8 mouse cellular contexts compared by ENCODE assay signal in the genomic region with DNA sequence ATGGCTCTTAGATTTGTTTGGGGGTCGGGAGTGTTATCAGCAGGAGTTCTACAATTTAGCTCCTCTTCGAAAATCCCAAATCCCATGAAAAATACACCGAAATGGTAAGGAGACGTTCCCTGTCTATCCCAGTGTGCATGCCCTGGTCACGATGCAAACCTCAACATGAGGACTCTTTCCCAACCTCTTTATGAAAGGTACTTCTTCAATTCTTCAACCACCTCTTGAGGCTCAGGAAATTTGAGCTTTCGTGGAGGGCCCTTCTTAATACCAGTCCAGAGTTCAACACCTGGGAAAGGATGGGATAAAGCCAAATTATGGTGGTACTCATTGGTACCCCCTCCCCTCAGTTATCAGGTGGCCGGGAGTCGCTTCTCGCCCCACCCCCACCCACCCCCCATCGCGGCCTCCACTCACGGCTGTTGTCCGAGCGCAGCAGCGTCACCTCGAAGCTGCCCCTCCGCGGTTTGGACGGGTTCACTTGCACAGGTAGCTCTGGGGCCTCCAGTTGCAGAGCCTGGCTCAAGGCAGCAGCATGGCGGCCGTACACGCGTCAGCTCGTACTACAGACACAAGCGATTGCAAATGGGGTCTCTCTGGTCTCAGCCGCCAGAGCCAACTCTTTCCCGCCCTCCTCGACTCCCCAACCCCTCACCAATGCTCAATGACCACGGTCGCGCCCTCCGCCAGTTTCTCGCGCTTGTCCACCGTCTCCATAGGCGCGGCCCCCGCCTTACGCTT. TPM values are rescaled to one million over a fixed set of nuclear protein-coding genes. Genes with fewer than 3 reads are reported as not detected.
DNase-seq lines count a peak whose midpoint lies in the region; ATAC-seq and TF ChIP-seq lines count a peak whose summit lies in the region.

No protein-coding gene starts in this region.

- intact Hi-C loops in left cerebral cortex, postnatal 4 days (cut with DNase I) = no loop called here

- no peak for TF ChIP-seq CTCF in MEL (IDR thresholded peaks at IDR 0.05 in 2 of 3, conservative IDR thresholded peaks at IDR 0.05 in 1 of 3; ENCODE audit: control insufficient read depth in 1 of 3, insufficient read depth in 1 of 3, low read depth in 2 of 3, low read length in 3 of 3, poor library complexity in 1 of 3, severe bottlenecking in 1 of 3)

- no peak for TF ChIP-seq EP300 in MEL (IDR thresholded peaks at IDR 0.05; ENCODE audit: low read depth in 1 of 2, low read length in 2 of 2)

- H3K27me3 ChIP-seq in heart, embryonic 13.5 days (replicated peaks) = no peaks in the 10 kb centered on the region
- H3K27me3 ChIP-seq in MEL (ENCODE audit: control insufficient read depth in 1 of 2, insufficient read depth in 2 of 2, low read length in 2 of 2) = no peaks in the 10 kb centered on the region

- TF ChIP-seq RAD21 in MEL (IDR thresholded peaks at IDR 0.05; ENCODE audit: low read depth, low read length) = no peak

- no peak for DNase-seq in heart, adult 8-10 months (ENCODE audit: low spot score)
- no peak for DNase-seq in MEL (ENCODE audit: low read depth, low spot score)
- peak; percentile 40 to 54 for DNase-seq in kidney, postnatal 25 days
- no peak for DNase-seq in gastrocnemius, adult 18-20 months (ENCODE audit: low spot score)
- DNase-seq in left cerebral cortex, postnatal 4 days = no peak

- no peaks in the 10 kb centered on the region for H3K9me3 ChIP-seq in heart, embryonic 13.5 days
- H3K9me3 ChIP-seq in MEL (replicated peaks; ENCODE audit: insufficient read depth, low read length) = no peaks in the 10 kb centered on the region

- H3K4me3 ChIP-seq in heart, embryonic 13.5 days = peak overlapping the region; percentile 96
- peak overlapping the region; percentile 61 to 83 for H3K4me3 ChIP-seq in MEL (ENCODE audit: control insufficient read depth in 1 of 2, insufficient read depth in 1 of 2, low read depth in 2 of 2, low read length in 2 of 2)

- H3K4me1 ChIP-seq in heart, embryonic 13.5 days = peaks cover 22% of the 10 kb centered on the region
- H3K4me1 ChIP-seq in MEL (ENCODE audit: control insufficient read depth in 1 of 2, insufficient read depth in 2 of 2, low read length in 2 of 2) = peaks cover 0 to 6% of the 10 kb centered on the region in 2 experiments; a peak in 1 of 4 replicates

- TF ChIP-seq POLR2A in MEL (IDR thresholded peaks at IDR 0.05; ENCODE audit: control insufficient read depth in 1 of 2, insufficient read depth in 1 of 2, low read depth in 1 of 2, low read length in 2 of 2, poor library complexity in 1 of 2) = no peak; a peak in 1 of 4 replicates

- 3% methylated on average over 39 of the region's 39 CpGs for WGBS in heart, embryonic 13.5 days

- peaks cover 43% of the 10 kb centered on the region for H3K36me3 ChIP-seq in heart, embryonic 13.5 days
- H3K36me3 ChIP-seq in MEL (ENCODE audit: control insufficient read depth in 1 of 2, insufficient read depth in 2 of 2, low read length in 2 of 2) = peaks cover 0 to 13% of the 10 kb centered on the region in 2 experiments; a peak in 2 of 4 replicates

- H3K9ac ChIP-seq in heart, embryonic 13.5 days = peak overlapping the region; percentile 98
- peak overlapping the region; percentile 62 for H3K9ac ChIP-seq in MEL (ENCODE audit: control insufficient read depth, low read depth, low read length, poor library complexity, severe bottlenecking)

- peak overlapping the region; percentile 81 for H3K4me2 ChIP-seq in heart, embryonic 13.5 days

- peaks cover 11% of the 10 kb centered on the region for H3K79me2 ChIP-seq in MEL (ENCODE audit: control insufficient read depth, insufficient read depth, low read length, poor library complexity)

- peak overlapping the region; percentile 95 for H3K27ac ChIP-seq in heart, embryonic 13.5 days (replicated peaks)
- peak overlapping the region; percentile 14 for H3K27ac ChIP-seq in MEL (ENCODE audit: control insufficient read depth, low read depth, low read length)

- ATAC-seq in heart, embryonic 13.5 days (ENCODE audit: extremely low read depth, insufficient number of reproducible peaks, low FRiP score, low TSS enrichment) = peak; percentile 28; the same call in 1 of the 2 replicates
- ATAC-seq in erythroid progenitor cell, adult 5-6 weeks (replicated peaks; ENCODE audit: low FRiP score, poor library complexity, severe bottlenecking) = peak; percentile 62
- peak; percentile 64 for ATAC-seq in megakaryocyte-erythroid progenitor cell, adult 5-6 weeks (replicated peaks; ENCODE audit: low FRiP score, low TSS enrichment, poor library complexity, severe bottlenecking)

TF ChIP-seq in MEL, 35 proteins besides CTCF, POLR2A, EP300 and RAD21 (continues in another document):
- no peak for TF ChIP-seq MYB (IDR thresholded peaks at IDR 0.05; ENCODE audit: low read depth, low read length)
- TF ChIP-seq TBP (IDR thresholded peaks at IDR 0.05; ENCODE audit: low read depth, low read length) = no peak

RNA-seq across cellular contexts. Expression of gene Selenoh, which starts 0.6 kb away (rescaled TPM):
- 272 and 285 TPM in 2 replicates for polyA plus RNA-seq in heart, embryonic 13.5 days (2015; fragmentation: Nextera tagmentation; extraction: Ambion mirVana)
- 10 to 100 TPM; 24.0 to 25.9 (median 24.0) TPM for total RNA-seq in heart, adult 8-10 months (2022)
- total RNA-seq in MEL (2012; rRNA removed) = 79.0 and 89.9 TPM in 2 replicates
- 10 to 100 TPM in 1 of 2 experiments, not detected in 1; 70.7 TPM for polyA plus RNA-seq in MEL (2012; ENCODE audit: insufficient read depth in 1 of 2, insufficient read length in 2 of 2, low read depth in 1 of 2, low replicate concordance in 2 of 2, missing spikeins in 1 of 2)
- 59.8 and 66.2 TPM in 2 replicates for total RNA-seq in erythroid progenitor cell, adult 5-6 weeks (2015; ENCODE audit: low replicate concordance)
- total RNA-seq in erythroid progenitor cell, adult 5-6 weeks (2017; ENCODE audit: low replicate concordance) = 21.6 and 28.2 TPM in 2 replicates
- 164 and 169 TPM in 2 replicates for total RNA-seq in megakaryocyte-erythroid progenitor cell, adult 5-6 weeks (2014; fragmentation: Nextera tagmentation)
- total RNA-seq in megakaryocyte-erythroid progenitor cell, adult 5-6 weeks (2017) = 70.6 and 79.2 TPM in 2 replicates
- 10 to 100 TPM; 12.0 to 14.4 TPM for total RNA-seq in gastrocnemius, adult 18-20 months (2021)
- total RNA-seq in left cerebral cortex, postnatal 4 days (2021) = 100 to 1,000 TPM in 1 of 2 experiments, 10 to 100 TPM in 1; 96.5 to 104 TPM

RNA-seq across cellular contexts. Expression of gene Gm28635, which starts 7.8 kb away (rescaled TPM):
- polyA plus RNA-seq in heart, embryonic 13.5 days (2015; fragmentation: Nextera tagmentation; extraction: Ambion mirVana) = not detected in 2 replicates
- total RNA-seq in heart, adult 8-10 months (2022) = 1 to 10 TPM; 2.7 to 9.6 (median 4.9) TPM
- 0.19 TPM in 1 of 2 replicates, not detected in the other for total RNA-seq in MEL (2012; rRNA removed)
- not detected for polyA plus RNA-seq in MEL (2012; ENCODE audit: insufficient read depth in 1 of 2, insufficient read length in 2 of 2, low read depth in 1 of 2, low replicate concordance in 2 of 2, missing spikeins in 1 of 2)
- not detected in 2 replicates for total RNA-seq in erythroid progenitor cell, adult 5-6 weeks (2015; ENCODE audit: low replicate concordance)
- total RNA-seq in erythroid progenitor cell, adult 5-6 weeks (2017; ENCODE audit: low replicate concordance) = 1.1 TPM in 1 of 2 replicates, not detected in the other
- total RNA-seq in megakaryocyte-erythroid progenitor cell, adult 5-6 weeks (2014; fragmentation: Nextera tagmentation) = 0.82 TPM in 1 of 2 replicates, not detected in the other
- total RNA-seq in megakaryocyte-erythroid progenitor cell, adult 5-6 weeks (2017) = not detected in 2 replicates
- total RNA-seq in gastrocnemius, adult 18-20 months (2021) = 1 to 10 TPM in 1 of 2 experiments, under 1 TPM in 1; 0.59 to 2.2 TPM
- total RNA-seq in left cerebral cortex, postnatal 4 days (2021) = 10 to 100 TPM; 11.7 to 13.7 TPM

RNA-seq across cellular contexts. Expression of gene Med19, which starts 8.2 kb away (rescaled TPM):
- 26.1 and 26.6 TPM in 2 replicates for polyA plus RNA-seq in heart, embryonic 13.5 days (2015; fragmentation: Nextera tagmentation; extraction: Ambion mirVana)
- total RNA-seq in heart, adult 8-10 months (2022) = 10 to 100 TPM; 11.5 to 13.4 (median 12.8) TPM
- 13.9 and 18.8 TPM in 2 replicates for total RNA-seq in MEL (2012; rRNA removed)
- 10 to 100 TPM in 1 of 2 experiments, not detected in 1; 26.0 TPM for polyA plus RNA-seq in MEL (2012; ENCODE audit: insufficient read depth in 1 of 2, insufficient read length in 2 of 2, low read depth in 1 of 2, low replicate concordance in 2 of 2, missing spikeins in 1 of 2)
- total RNA-seq in erythroid progenitor cell, adult 5-6 weeks (2015; ENCODE audit: low replicate concordance) = 29.3 and 36.0 TPM in 2 replicates
- total RNA-seq in erythroid progenitor cell, adult 5-6 weeks (2017; ENCODE audit: low replicate concordance) = 42.9 and 47.5 TPM in 2 replicates
- total RNA-seq in megakaryocyte-erythroid progenitor cell, adult 5-6 weeks (2014; fragmentation: Nextera tagmentation) = 29.3 and 38.1 TPM in 2 replicates
- 26.8 and 30.1 TPM in 2 replicates for total RNA-seq in megakaryocyte-erythroid progenitor cell, adult 5-6 weeks (2017)
- total RNA-seq in gastrocnemius, adult 18-20 months (2021) = 1 to 10 TPM; 7.7 to 8.5 TPM
- 10 to 100 TPM; 42.5 to 45.3 TPM for total RNA-seq in left cerebral cortex, postnatal 4 days (2021)

RNA-seq across cellular contexts. Expression of gene Tmx2, which starts 8.9 kb away (rescaled TPM):
- 136 and 163 TPM in 2 replicates for polyA plus RNA-seq in heart, embryonic 13.5 days (2015; fragmentation: Nextera tagmentation; extraction: Ambion mirVana)
- total RNA-seq in heart, adult 8-10 months (2022) = 100 to 1,000 TPM in 3 of 4 experiments, 10 to 100 TPM in 1; 95.0 to 143 (median 120) TPM
- total RNA-seq in MEL (2012; rRNA removed) = 54.2 and 66.8 TPM in 2 replicates
- 10 to 100 TPM in 1 of 2 experiments, not detected in 1; 64.6 TPM for polyA plus RNA-seq in MEL (2012; ENCODE audit: insufficient read depth in 1 of 2, insufficient read length in 2 of 2, low read depth in 1 of 2, low replicate concordance in 2 of 2, missing spikeins in 1 of 2)
- 52.4 and 74.6 TPM in 2 replicates for total RNA-seq in erythroid progenitor cell, adult 5-6 weeks (2015; ENCODE audit: low replicate concordance)
- total RNA-seq in erythroid progenitor cell, adult 5-6 weeks (2017; ENCODE audit: low replicate concordance) = 42.6 and 43.2 TPM in 2 replicates
- 31.8 and 37.7 TPM in 2 replicates for total RNA-seq in megakaryocyte-erythroid progenitor cell, adult 5-6 weeks (2014; fragmentation: Nextera tagmentation)
- total RNA-seq in megakaryocyte-erythroid progenitor cell, adult 5-6 weeks (2017) = 37.9 and 48.8 TPM in 2 replicates
- 10 to 100 TPM; 45.5 to 47.7 TPM for total RNA-seq in gastrocnemius, adult 18-20 months (2021)
- total RNA-seq in left cerebral cortex, postnatal 4 days (2021) = 100 to 1,000 TPM; 108 to 124 TPM

RNA-seq across cellular contexts. Expression of gene Btbd18, which starts 11.1 kb away (rescaled TPM):
- 0.10 and 0.12 TPM in 2 replicates for polyA plus RNA-seq in heart, embryonic 13.5 days (2015; fragmentation: Nextera tagmentation; extraction: Ambion mirVana)
- not detected for total RNA-seq in heart, adult 8-10 months (2022)
- total RNA-seq in MEL (2012; rRNA removed) = 0.04 TPM in 1 of 2 replicates, not detected in the other
- polyA plus RNA-seq in MEL (2012; ENCODE audit: insufficient read depth in 1 of 2, insufficient read length in 2 of 2, low read depth in 1 of 2, low replicate concordance in 2 of 2, missing spikeins in 1 of 2) = under 1 TPM in 1 of 2 experiments, not detected in 1; 0.07 TPM
- not detected in 2 replicates for total RNA-seq in erythroid progenitor cell, adult 5-6 weeks (2015; ENCODE audit: low replicate concordance)
- not detected in 2 replicates for total RNA-seq in erythroid progenitor cell, adult 5-6 weeks (2017; ENCODE audit: low replicate concordance)
- not detected in 2 replicates for total RNA-seq in megakaryocyte-erythroid progenitor cell, adult 5-6 weeks (2014; fragmentation: Nextera tagmentation)
- total RNA-seq in megakaryocyte-erythroid progenitor cell, adult 5-6 weeks (2017) = not detected in 2 replicates
- not detected for total RNA-seq in gastrocnemius, adult 18-20 months (2021)
- not detected for total RNA-seq in left cerebral cortex, postnatal 4 days (2021)

Comparison
In these comparisons a context has a peak if more than half of its experiments do, and no peak if none do; other contexts are left out.
1. DNase-seq: peak in kidney, postnatal 25 days (2 of 2); none in heart, adult 8-10 months (single experiment), MEL (single experiment), gastrocnemius, adult 18-20 months (single experiment) and left cerebral cortex, postnatal 4 days (single experiment).
2. Peak in every context shown above with its lines, with median percentiles within 50 percentile points of each other: ATAC-seq.